Mouse (Mus musculus) erythroblast, embryonic 14.5 days (primary cell): ENCODE results near the gene Pde4b.

Experiments
- GATA1 ChIP-seq: IDR thresholded peaks from 2 replicates; pipeline ENCODE4 v1.6.1; 2012; ENCODE audit warnings: low read length, inconsistent platforms, mixed read lengths
- TAL1 ChIP-seq: IDR thresholded peaks from 3 replicates; pipeline ENCODE4 v1.6.1; 2012; ENCODE audit warnings: low read length, inconsistent platforms, mixed read lengths

GRCm38 (mm10) chr4:102480830-102481484, 393.6 kb downstream of the Pde4b start:
- TF ChIP-seq TAL1 (no peak), GATA1 (no peak)
